Mouse (Mus musculus) c-Kit-positive CD71-positive TER-119-positive erythroid progenitor cells, embryonic 14.5 days (primary cell): ENCODE measurements around the gene Rcbtb2.

Experiments
- DNase-seq: peaks from one replicate; pipeline ENCODE4 v3.0.0-alpha.2; 2013; ENCODE audit warnings: low spot score

The Rcbtb2 gene

DNA sequence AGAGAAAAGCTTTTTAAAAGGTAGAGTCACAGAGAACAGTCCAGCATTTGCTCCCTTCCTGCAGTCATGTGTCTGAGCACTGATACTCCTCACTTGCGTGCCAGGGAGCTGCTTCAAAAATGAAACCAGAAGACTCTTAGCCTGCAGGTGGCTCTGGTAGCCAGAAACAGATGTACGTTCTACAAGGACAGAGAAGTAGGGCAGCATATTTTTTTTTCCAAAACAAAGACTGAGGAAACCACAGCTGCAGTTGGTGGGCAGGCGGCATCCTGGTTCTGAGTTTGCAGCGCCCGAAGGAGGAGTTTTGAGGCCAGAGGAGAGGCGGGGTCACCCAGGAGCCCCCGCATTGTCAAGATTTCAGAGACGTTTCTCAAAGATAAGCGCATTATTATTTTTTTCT lies 5.9 kb upstream of the Rcbtb2 start:
- DNase-seq = no peak

- DNase-seq = no peak
These were observed 5.1 kb upstream of the Rcbtb2 start for GRCm38 (mm10) chr14:73117411-73118392.

GRCm38 (mm10) chr14:73118482-73119347 lies 4.1 kb upstream of the Rcbtb2 start:
- DNase-seq = no peak

- DNase-seq = no peak
These were observed 3.4 kb upstream of the Rcbtb2 start for GRCm38 (mm10) chr14:73119459-73119858.

DNA sequence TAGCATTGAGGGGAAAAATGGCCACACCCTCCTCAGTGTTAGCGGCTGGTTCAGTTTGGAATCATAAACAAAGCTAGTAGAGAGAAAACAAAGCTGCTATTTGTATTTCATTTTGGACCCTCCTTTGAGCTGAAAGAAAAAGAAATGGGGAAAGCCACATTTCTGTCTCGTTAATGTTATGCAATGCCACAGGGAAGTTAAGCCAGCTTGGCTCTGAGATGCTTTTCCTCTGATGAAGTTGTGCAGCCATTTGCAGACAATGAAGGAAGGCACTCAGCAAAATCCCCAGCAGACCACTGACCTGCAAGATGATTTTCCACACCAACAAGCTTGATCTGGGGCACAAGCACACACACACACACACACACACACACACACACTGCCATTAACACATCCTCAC lies 2.9 kb upstream of the Rcbtb2 start:
- no peak for DNase-seq

- no peak for DNase-seq
These were observed 470 bp upstream of the Rcbtb2 start for GRCm38 (mm10) chr14:73122211-73122922.

- no peak for DNase-seq
These were observed 544 bp downstream of the Rcbtb2 start for GRCm38 (mm10) chr14:73123381-73123780.

DNA sequence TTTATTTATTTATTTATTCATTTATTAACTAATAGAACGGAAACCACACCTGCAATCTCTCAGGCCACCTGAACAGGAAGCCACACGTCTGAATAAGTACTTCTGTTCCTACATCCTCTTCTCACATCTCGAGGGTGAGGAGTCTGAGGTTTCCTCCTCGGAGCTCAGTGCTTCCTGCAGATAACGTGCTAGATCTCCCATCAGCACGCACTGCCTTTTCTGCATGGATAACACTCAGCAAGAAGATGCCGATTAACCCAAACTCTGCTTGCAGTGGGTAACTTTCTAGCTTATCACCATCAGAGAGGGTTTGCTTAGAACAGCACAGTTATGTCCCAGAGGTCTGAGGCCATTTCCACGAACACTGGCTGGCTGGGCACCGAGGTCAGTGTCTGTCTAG lies 949 bp downstream of the Rcbtb2 start:
- peak; percentile 53 for DNase-seq

- DNase-seq = no peak
These were observed 7.7 kb downstream of the Rcbtb2 start for GRCm38 (mm10) chr14:73130519-73130918.

DNA sequence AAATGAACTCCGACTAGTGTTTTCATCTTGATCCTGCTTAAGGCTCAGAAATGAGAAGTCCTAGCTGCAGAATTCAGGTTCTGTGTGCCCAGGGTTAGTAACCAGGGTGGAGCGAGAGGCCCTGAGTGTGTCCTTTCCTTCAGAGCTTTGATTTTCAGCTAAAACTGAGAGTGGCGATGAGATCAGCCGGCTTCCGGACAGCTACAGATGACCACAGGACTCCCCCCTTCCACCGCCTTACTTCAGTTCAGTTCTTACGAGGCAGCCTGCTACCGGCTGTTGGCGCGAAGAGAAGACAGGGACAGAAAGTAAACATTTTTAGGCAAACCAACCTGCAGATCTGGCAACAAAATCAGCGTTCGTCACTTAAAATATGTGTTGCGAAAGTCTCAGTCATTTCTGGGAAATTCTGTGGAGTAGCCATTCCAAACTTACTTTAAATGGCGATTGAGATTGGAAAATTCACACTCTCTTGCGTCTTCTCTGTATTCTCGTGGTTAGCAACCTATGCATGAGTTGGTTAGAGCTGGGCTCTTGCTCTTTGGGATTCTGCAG lies 9.1 kb downstream of the Rcbtb2 start:
- DNase-seq = no peak

- DNase-seq = no peak
These were observed 9.9 kb downstream of the Rcbtb2 start for GRCm38 (mm10) chr14:73132731-73133130.

DNA sequence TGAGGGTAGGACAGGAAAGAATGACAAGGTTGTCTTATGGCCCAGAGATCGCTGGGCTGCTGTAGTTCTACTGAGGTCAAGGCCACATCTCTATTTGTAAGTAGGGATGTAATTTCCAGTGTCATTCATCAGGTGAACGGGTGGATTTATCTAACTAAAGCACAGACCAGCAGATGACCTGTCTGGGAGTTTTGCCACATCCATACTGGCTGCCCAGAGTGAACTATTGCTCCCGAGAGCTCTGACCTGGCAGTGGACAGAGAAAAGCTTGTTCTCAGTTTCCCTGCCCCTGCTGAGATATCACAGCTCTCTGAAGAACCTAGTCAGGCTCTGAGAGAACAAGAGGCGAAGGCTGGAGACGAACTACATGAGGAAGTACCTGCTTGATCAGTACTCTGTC lies 14.4 kb downstream of the Rcbtb2 start:
- DNase-seq = no peak

DNA sequence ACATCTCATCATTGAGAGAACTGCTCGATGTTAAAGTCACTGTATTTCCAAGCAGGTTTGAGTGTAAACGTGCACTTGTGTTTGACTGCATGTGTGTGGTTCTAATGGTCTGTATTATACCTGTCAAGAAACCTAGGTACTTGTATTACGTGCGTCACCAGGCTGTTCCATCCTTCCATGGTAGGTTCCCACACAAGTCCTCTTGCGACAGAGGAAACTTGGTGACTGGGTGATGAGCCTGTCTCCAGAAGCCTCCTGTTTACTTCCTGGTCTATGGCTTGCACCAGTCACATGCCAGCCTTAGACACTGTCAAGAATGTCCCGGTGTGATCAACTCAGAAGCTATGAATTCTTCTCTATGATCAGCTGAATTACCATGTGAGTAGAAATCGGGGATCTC lies 15.6 kb downstream of the Rcbtb2 start:
- no peak for DNase-seq

DNA sequence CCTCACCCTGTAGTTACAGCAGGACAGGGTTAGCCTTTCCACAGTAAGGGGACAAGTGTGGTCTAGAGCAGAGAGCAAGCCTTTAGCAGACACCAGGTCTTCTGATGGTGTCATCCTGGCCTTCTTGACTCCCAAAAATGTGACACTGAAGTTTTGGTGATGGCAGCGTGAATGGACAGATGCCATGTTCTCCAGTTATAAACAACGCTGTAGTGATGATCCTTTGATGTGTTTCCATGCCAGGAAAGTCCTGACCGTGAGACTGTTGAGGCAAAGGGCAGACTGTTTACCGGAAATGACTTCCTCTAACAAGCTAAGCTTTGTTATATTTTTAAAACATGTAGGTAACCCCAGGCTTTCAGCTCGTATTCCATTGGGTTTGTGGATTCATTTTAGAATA lies 17.0 kb downstream of the Rcbtb2 start:
- no peak for DNase-seq

GRCm38 (mm10) chr14:73141800-73142199 lies 19.0 kb downstream of the Rcbtb2 start:
- no peak for DNase-seq

DNA sequence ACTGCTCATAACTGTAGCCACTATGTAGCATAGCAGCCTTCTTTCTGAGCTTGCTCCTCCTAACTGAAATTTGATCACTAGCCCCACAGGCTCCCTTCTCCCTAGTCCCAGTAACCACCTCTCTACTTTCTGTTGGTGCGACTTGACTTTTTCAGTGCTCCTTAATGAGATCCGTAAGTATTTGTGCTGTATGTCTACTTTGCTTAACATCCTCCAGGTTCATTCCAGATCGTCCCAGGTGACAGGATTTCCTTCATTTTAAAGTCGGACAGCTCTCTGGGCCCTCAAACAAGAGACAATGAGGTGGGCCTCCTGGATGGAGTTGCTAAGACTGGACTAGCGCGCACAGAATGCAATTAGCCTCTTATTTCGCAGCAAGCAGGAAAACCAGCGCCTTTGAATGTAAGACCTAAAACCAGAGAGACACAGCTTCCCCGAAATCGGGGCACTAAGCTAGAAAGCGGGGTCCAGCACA lies 19.6 kb downstream of the Rcbtb2 start:
- DNase-seq = peak; percentile 22

DNA sequence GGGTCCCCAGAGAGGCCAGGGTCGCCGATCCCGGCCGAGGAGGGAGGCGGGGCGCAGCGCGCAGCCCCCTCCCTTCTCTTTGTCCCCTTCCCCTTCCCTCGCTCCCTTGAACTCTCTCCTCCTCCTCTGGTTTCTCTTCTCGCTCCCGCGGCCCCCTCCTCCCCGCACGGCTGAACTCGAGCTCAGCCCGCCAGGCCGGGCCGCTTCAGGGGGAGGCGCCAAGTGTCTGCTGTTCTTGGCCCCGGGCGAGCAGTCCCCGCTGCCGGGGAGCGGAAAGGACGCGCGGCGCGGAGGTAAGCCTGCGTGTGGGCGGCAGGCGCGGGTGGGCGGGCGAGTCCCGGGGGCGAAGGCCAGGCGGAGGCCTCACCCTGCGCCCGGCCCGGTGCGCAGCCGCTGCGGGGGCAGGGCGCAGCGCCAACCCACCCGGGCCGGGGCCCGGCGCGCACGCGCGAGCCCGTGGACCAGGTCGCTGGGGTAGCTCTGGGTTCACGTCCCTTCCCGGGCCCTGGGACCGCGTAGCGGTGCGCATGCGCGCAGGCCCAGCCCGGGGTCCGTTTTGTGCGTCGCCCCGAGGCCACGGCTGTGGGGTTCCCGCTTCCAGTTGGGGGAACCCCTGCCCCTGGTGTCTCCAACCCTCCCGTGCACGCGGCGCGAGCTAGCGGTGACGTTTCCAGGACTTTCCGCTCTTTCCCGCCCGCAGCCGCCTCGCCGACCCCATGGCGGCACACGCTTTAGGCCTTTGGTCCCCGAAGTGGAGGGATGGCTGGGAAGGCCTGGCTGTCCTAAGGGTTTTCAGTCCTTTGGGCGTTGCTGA lies 20.3 kb downstream of the Rcbtb2 start:
- DNase-seq = peak; percentile 46

GRCm38 (mm10) chr14:73143710-73144420 lies 21.0 kb downstream of the Rcbtb2 start:
- DNase-seq = no peak

DNA sequence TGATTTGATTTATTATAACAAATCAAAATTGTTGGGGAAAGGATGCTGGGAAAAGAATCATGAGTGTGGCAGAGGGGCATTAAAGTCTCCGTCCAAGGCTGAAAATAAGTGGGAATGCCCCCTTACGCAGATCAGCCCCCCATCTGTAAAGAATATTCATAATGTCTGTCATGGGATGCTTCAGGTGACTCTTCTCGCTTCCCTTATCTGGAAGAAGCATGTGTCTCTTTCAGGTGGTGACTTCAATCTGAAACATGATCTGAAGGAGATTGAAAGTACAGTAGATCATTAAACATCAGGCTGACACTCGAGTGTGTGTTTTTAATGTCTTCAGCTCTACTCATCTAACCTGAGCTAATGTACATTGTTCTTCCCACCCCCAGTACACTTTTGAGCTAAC lies 22.7 kb downstream of the Rcbtb2 start:
- no peak for DNase-seq

- DNase-seq = no peak
These were observed 23.9 kb downstream of the Rcbtb2 start for GRCm38 (mm10) chr14:73146721-73147120.
